Mouse (Mus musculus) heart, embryonic 12.5 days (tissue): ENCODE results near the gene Ptprg. TPM values are rescaled to one million over a fixed set of nuclear protein-coding genes. Genes with fewer than 3 reads are reported as not detected.
"Not testable (repeated sequence)": the region's sequence is repeated elsewhere in the genome, so short reads cannot be mapped to it uniquely, and the experiment has no call there.

ENCODE experiments used
- ATAC-seq: fragments of 200-750 bp; cut with Nextera tagmentation; 2 replicates; pipeline ENCODE4 v1.8.0; 2017; ENCODE audit warnings: moderate TSS enrichment, moderate library complexity; ENCODE audit not compliant: insufficient number of reproducible peaks, low FRiP score
- H3K27ac ChIP-seq: fragments of 300-500 bp; sonication (generic); 2 replicates; pipeline ENCODE4 v1.5.1; 2016; ENCODE audit warnings: mild to moderate bottlenecking, moderate library complexity; ENCODE audit not compliant: poor library complexity, severe bottlenecking
- H3K27me3 ChIP-seq: fragments of 300-500 bp; sonication (generic); replicated peaks from 2 replicates; pipeline ENCODE4 v1.6.1; 2016; ENCODE audit warnings: mild to moderate bottlenecking, moderate library complexity
- H3K36me3 ChIP-seq: fragments of 300-500 bp; sonication (generic); 2 replicates; pipeline ENCODE4 v1.6.1; 2016; ENCODE audit warnings: mild to moderate bottlenecking, moderate library complexity
- H3K4me1 ChIP-seq: fragments of 300-500 bp; sonication (generic); replicated peaks from 2 replicates; pipeline ENCODE4 v1.6.1; 2016; ENCODE audit warnings: mild to moderate bottlenecking
- H3K4me2 ChIP-seq: fragments of 300-500 bp; sonication (generic); 2 replicates; pipeline ENCODE4 v1.6.1; 2016; ENCODE audit warnings: mild to moderate bottlenecking, moderate library complexity
- H3K4me3 ChIP-seq: fragments of 300-500 bp; sonication (generic); 2 replicates; pipeline ENCODE4 v1.5.1; 2016; ENCODE audit warnings: mild to moderate bottlenecking
- H3K9ac ChIP-seq: fragments of 300-500 bp; sonication (generic); 2 replicates; pipeline ENCODE4 v1.6.1; 2016; ENCODE audit warnings: mild to moderate bottlenecking, moderate library complexity
- H3K9me3 ChIP-seq: fragments of 300-500 bp; sonication (generic); replicated peaks from 2 replicates; pipeline ENCODE4 v1.6.1; 2016; ENCODE audit warnings: mild to moderate bottlenecking, moderate library complexity
- WGBS: fragments of 180-500 bp; shearing (Covaris S2); methylation state at CpG from one replicate; pipeline ENCODE4 v1.1.7; 2016; 5-methylcytosine and 5-hydroxymethylcytosine counted together
- polyA plus RNA-seq: library from polyadenylated mRNA; unstranded; fragments of >200 nt; fragmentation: Nextera tagmentation; extraction: Ambion mirVana; gene quantifications from 2 replicates; pipeline ENCODE4 v1.2.1, GENCODE M21; 2016

Ptprg gene
- polyA plus RNA-seq, 1 experiment from 2014 or later: 17.8 TPM

- H3K27ac ChIP-seq: no peak overlapping the region
- no peak overlapping the region for H3K4me3 ChIP-seq
- H3K4me1 ChIP-seq: peaks cover 29% of the 10 kb centered on the region
- no peak overlapping the region for H3K4me2 ChIP-seq
- H3K9ac ChIP-seq: no peak overlapping the region
- no peaks in the 10 kb centered on the region for H3K27me3 ChIP-seq
- no peaks in the 10 kb centered on the region for H3K9me3 ChIP-seq
- WGBS: 88% methylated on average over 7 of the region's 7 CpGs
- no peak for ATAC-seq
- no peaks in the 10 kb centered on the region for H3K36me3 ChIP-seq
Measured at GRCm38 (mm10) chr14:12059149-12059548, 505.8 kb downstream of the Ptprg start.

GRCm38 (mm10) chr14:12061313-12061712 lies 508.0 kb downstream of the Ptprg start:
- H3K4me2 ChIP-seq, H3K4me3 ChIP-seq, ATAC-seq, H3K9me3 ChIP-seq, H3K9ac ChIP-seq, H3K36me3 ChIP-seq, H3K27me3 ChIP-seq, H3K27ac ChIP-seq: not testable (repeated sequence)
- peaks cover 26% of the 10 kb centered on the region for H3K4me1 ChIP-seq
- 49% methylated on average over 2 of the region's 2 CpGs for WGBS

GRCm38 (mm10) chr14:12062628-12063360 lies 509.5 kb downstream of the Ptprg start:
- 61% methylated on average over 7 of the region's 7 CpGs for WGBS
- Histone ChIP-seq H3K4me3 (no peak overlapping the region), H3K27ac (no peak overlapping the region), H3K9ac (no peak overlapping the region), H3K27me3 (no peaks in the 10 kb centered on the region), H3K36me3 (no peaks in the 10 kb centered on the region), H3K4me2 (no peak overlapping the region), H3K4me1 (peaks cover 21% of the 10 kb centered on the region), H3K9me3 (no peaks in the 10 kb centered on the region)
- no peak for ATAC-seq

GRCm38 (mm10) chr14:12065001-12065400 lies 511.7 kb downstream of the Ptprg start:
- H3K27ac ChIP-seq: no peak overlapping the region
- no peak overlapping the region for H3K9ac ChIP-seq
- peaks cover 8% of the 10 kb centered on the region; the same call in 1 of the 2 replicates for H3K4me1 ChIP-seq
- H3K4me2 ChIP-seq: no peak overlapping the region
- H3K9me3 ChIP-seq: no peaks in the 10 kb centered on the region
- no peak overlapping the region for H3K4me3 ChIP-seq
- ATAC-seq: no peak
- no peaks in the 10 kb centered on the region for H3K36me3 ChIP-seq
- 78% methylated on average over 1 of the region's 1 CpGs for WGBS
- no peaks in the 10 kb centered on the region for H3K27me3 ChIP-seq

GRCm38 (mm10) chr14:12065736-12066135 lies 512.4 kb downstream of the Ptprg start:
- Histone ChIP-seq H3K9ac (no peak overlapping the region), H3K4me1 (peaks cover 2% of the 10 kb centered on the region; the same call in 1 of the 2 replicates), H3K36me3 (no peaks in the 10 kb centered on the region), H3K4me2 (no peak overlapping the region), H3K9me3 (no peaks in the 10 kb centered on the region), H3K27ac (no peak overlapping the region), H3K27me3 (no peaks in the 10 kb centered on the region), H3K4me3 (no peak overlapping the region)
- ATAC-seq: no peak
- WGBS: 67% methylated on average over 2 of the region's 2 CpGs

GRCm38 (mm10) chr14:12069707-12070106 lies 516.4 kb downstream of the Ptprg start:
- ATAC-seq: no peak
- Histone ChIP-seq H3K4me3 (no peak overlapping the region), H3K4me2 (no peak overlapping the region), H3K9me3 (no peaks in the 10 kb centered on the region), H3K36me3 (no peaks in the 10 kb centered on the region), H3K27me3 (no peaks in the 10 kb centered on the region), H3K9ac (no peak overlapping the region), H3K27ac (no peak overlapping the region), H3K4me1 (no peaks in the 10 kb centered on the region)
- WGBS: 87% methylated on average over 12 of the region's 12 CpGs

GRCm38 (mm10) chr14:12070361-12070760 lies 517.0 kb downstream of the Ptprg start:
- ATAC-seq: no peak
- 47% methylated on average over 1 of the region's 1 CpGs for WGBS
- no peak overlapping the region for H3K27ac ChIP-seq

GRCm38 (mm10) chr14:12070856-12071465 lies 517.6 kb downstream of the Ptprg start:
- Histone ChIP-seq H3K4me3 (no peak overlapping the region), H3K9ac (no peak overlapping the region), H3K4me2 (no peak overlapping the region), H3K27me3 (no peaks in the 10 kb centered on the region), H3K36me3 (no peaks in the 10 kb centered on the region), H3K4me1 (no peaks in the 10 kb centered on the region), H3K9me3 (no peaks in the 10 kb centered on the region), H3K27ac (no peak overlapping the region)
- ATAC-seq: no peak
- 68% methylated on average over 7 of the region's 7 CpGs for WGBS

More at GRCm38 (mm10) chr14:12070361-12070760, 517.0 kb downstream of the Ptprg start:
- H3K9me3 ChIP-seq: no peaks in the 10 kb centered on the region
- H3K9ac ChIP-seq: no peak overlapping the region
- H3K4me2 ChIP-seq: no peak overlapping the region
- H3K36me3 ChIP-seq: no peaks in the 10 kb centered on the region
- no peaks in the 10 kb centered on the region for H3K27me3 ChIP-seq
- H3K4me3 ChIP-seq: no peak overlapping the region
- no peaks in the 10 kb centered on the region for H3K4me1 ChIP-seq

GRCm38 (mm10) chr14:12072026-12072861 lies 518.9 kb downstream of the Ptprg start:
- H3K27me3 ChIP-seq: no peaks in the 10 kb centered on the region
- no peak overlapping the region for H3K4me3 ChIP-seq
- H3K9ac ChIP-seq: no peak overlapping the region
- H3K4me1 ChIP-seq: peaks cover 11% of the 10 kb centered on the region; the same call in 1 of the 2 replicates
- H3K36me3 ChIP-seq: no peaks in the 10 kb centered on the region
- no peak for ATAC-seq
- H3K27ac ChIP-seq: no peak overlapping the region
- WGBS: 77% methylated on average over 7 of the region's 7 CpGs
- no peak overlapping the region for H3K4me2 ChIP-seq
- no peaks in the 10 kb centered on the region for H3K9me3 ChIP-seq

GRCm38 (mm10) chr14:12073408-12074107 lies 520.2 kb downstream of the Ptprg start:
- ATAC-seq: no peak
- Histone ChIP-seq H3K9ac (no peak overlapping the region), H3K4me1 (peaks cover 16% of the 10 kb centered on the region; the same call in 1 of the 2 replicates), H3K36me3 (no peaks in the 10 kb centered on the region), H3K27me3 (no peaks in the 10 kb centered on the region), H3K4me2 (no peak overlapping the region), H3K27ac (no peak overlapping the region), H3K4me3 (no peak overlapping the region), H3K9me3 (no peaks in the 10 kb centered on the region)
- 75% methylated on average over 2 of the region's 2 CpGs for WGBS
